Mouse (Mus musculus) forebrain, embryonic 15.5 days (tissue): ENCODE results near the gene Tekt2. TPM values are rescaled to one million over a fixed set of nuclear protein-coding genes. Genes with fewer than 3 reads are reported as not detected.

Experiments used
- ATAC-seq: fragments of 200-750 bp; cut with Nextera tagmentation; replicated peaks from 2 replicates; pipeline ENCODE4 v1.8.0; 2017; ENCODE audit warnings: mild to moderate bottlenecking, moderate TSS enrichment, moderate library complexity
- H3K27ac ChIP-seq: fragments of 300-500 bp; sonication (generic); replicated peaks from 2 replicates; pipeline ENCODE4 v1.5.1; 2015; ENCODE audit warnings: mild to moderate bottlenecking, inconsistent platforms
- H3K27me3 ChIP-seq: fragments of 300-500 bp; sonication (generic); 2 replicates; pipeline ENCODE4 v1.6.1; 2015; ENCODE audit warnings: inconsistent platforms
- H3K36me3 ChIP-seq: fragments of 300-500 bp; sonication (generic); 2 replicates; pipeline ENCODE4 v1.6.1; 2015; ENCODE audit warnings: mild to moderate bottlenecking, inconsistent platforms
- H3K4me1 ChIP-seq: fragments of 300-500 bp; sonication (generic); 2 replicates; pipeline ENCODE4 v1.6.1; 2015; ENCODE audit warnings: inconsistent platforms
- H3K4me2 ChIP-seq: fragments of 300-500 bp; sonication (generic); replicated peaks from 2 replicates; pipeline ENCODE4 v1.6.1; 2015; ENCODE audit warnings: mild to moderate bottlenecking, inconsistent platforms
- H3K4me3 ChIP-seq: fragments of 300-500 bp; sonication (generic); 2 replicates; pipeline ENCODE4 v1.5.1; 2015; ENCODE audit warnings: mild to moderate bottlenecking, inconsistent platforms
- H3K9ac ChIP-seq: fragments of 300-500 bp; sonication (generic); replicated peaks from 2 replicates; pipeline ENCODE4 v1.6.1; 2015; ENCODE audit warnings: mild to moderate bottlenecking, inconsistent platforms
- H3K9me3 ChIP-seq: fragments of 300-500 bp; sonication (generic); 2 replicates; pipeline ENCODE4 v1.6.1; 2016; ENCODE audit warnings: inconsistent platforms
- WGBS: fragments of 180-500 bp; shearing (Covaris S2); methylation state at CpG from one replicate; pipeline ENCODE4 v1.1.7; 2015; ENCODE audit warnings: mixed read lengths; 5-methylcytosine and 5-hydroxymethylcytosine counted together
- polyA plus RNA-seq: library from polyadenylated mRNA; unstranded; fragments of >200 nt; fragmentation: Nextera tagmentation; extraction: Ambion mirVana; gene quantifications from 2 replicates; pipeline ENCODE4 v1.2.1, GENCODE M21; 2015

The Tekt2 gene
- polyA plus RNA-seq, 1 experiment from 2014 or later: 16.0 TPM

GRCm38 (mm10) chr4:126286492-126286891 is 39.0 kb downstream of the Tekt2 start, which contains the start of gene Col8a2:
Gene Col8a2 (plus strand): TSS chr4:126286793.
- Histone ChIP-seq H3K9me3 (no peaks in the 10 kb centered on the region), H3K4me1 (peaks cover 6% of the 10 kb centered on the region), H3K9ac (0 out of 2 replicates have a peak within 1 kb of the TSS, but pooled peaks have one; percentile 1), H3K4me3 (peak within 1 kb of the TSS; percentile 28), H3K27me3 (peaks cover 41% of the 10 kb centered on the region), H3K4me2 (peak within 1 kb of the TSS; percentile 40), H3K36me3 (no peaks in the 10 kb centered on the region), H3K27ac (no peak within 1 kb of the TSS)
- 2% methylated on average over 40 of the region's 42 CpGs for WGBS
- ATAC-seq: no peak

GRCm38 (mm10) chr4:126283582-126283981 is 41.9 kb downstream of the Tekt2 start:
- 86% methylated on average over 8 of the region's 8 CpGs for WGBS
- H3K27me3 ChIP-seq: peaks cover 33% of the 10 kb centered on the region
- H3K36me3 ChIP-seq: no peaks in the 10 kb centered on the region
- no peak overlapping the region for H3K9ac ChIP-seq
- peaks cover 6% of the 10 kb centered on the region for H3K4me1 ChIP-seq
- ATAC-seq: no peak
- no peak overlapping the region for H3K4me3 ChIP-seq
- no peak overlapping the region for H3K27ac ChIP-seq
- H3K9me3 ChIP-seq: no peaks in the 10 kb centered on the region
- H3K4me2 ChIP-seq: no peak overlapping the region

- peaks cover 10% of the 10 kb centered on the region for H3K4me1 ChIP-seq
- H3K4me3 ChIP-seq: no peak overlapping the region
- WGBS: 79% methylated on average over 9 of the region's 9 CpGs
- H3K9me3 ChIP-seq: no peaks in the 10 kb centered on the region
- no peaks in the 10 kb centered on the region for H3K36me3 ChIP-seq
- H3K4me2 ChIP-seq: no peak overlapping the region
- no peak overlapping the region for H3K27ac ChIP-seq
- H3K27me3 ChIP-seq: peaks cover 14% of the 10 kb centered on the region
- ATAC-seq: no peak
- no peak overlapping the region for H3K9ac ChIP-seq
These were observed 43.8 kb downstream of the Tekt2 start for GRCm38 (mm10) chr4:126281706-126282105.

- Histone ChIP-seq H3K4me3 (no peak overlapping the region), H3K9me3 (no peaks in the 10 kb centered on the region), H3K27ac (no peak overlapping the region), H3K36me3 (peaks cover 10% of the 10 kb centered on the region), H3K9ac (no peak overlapping the region), H3K4me1 (peaks cover 6% of the 10 kb centered on the region; the same call in 1 of the 2 replicates), H3K27me3 (peaks cover 3% of the 10 kb centered on the region; the same call in 1 of the 2 replicates), H3K4me2 (no peak overlapping the region)
- no peak for ATAC-seq
- WGBS: 64% methylated on average over 9 of the region's 9 CpGs
These were observed 46.5 kb downstream of the Tekt2 start for GRCm38 (mm10) chr4:126278961-126279360.

- no peak overlapping the region for H3K9ac ChIP-seq
- 28% methylated on average over 9 of the region's 9 CpGs for WGBS
- no peak for ATAC-seq
These were observed 46.9 kb downstream of the Tekt2 start for GRCm38 (mm10) chr4:126278565-126278915.

GRCm38 (mm10) chr4:126277906-126278564 is 47.5 kb downstream of the Tekt2 start:
- H3K4me3 ChIP-seq: no peak overlapping the region
- peaks cover 6% of the 10 kb centered on the region; the same call in 1 of the 2 replicates for H3K4me1 ChIP-seq
- no peak overlapping the region for H3K27ac ChIP-seq
- no peak overlapping the region for H3K9ac ChIP-seq
- no peaks in the 10 kb centered on the region for H3K9me3 ChIP-seq
- peak; percentile 23; the same call in 1 of the 2 replicates for ATAC-seq
- H3K27me3 ChIP-seq: no peaks in the 10 kb centered on the region
- H3K36me3 ChIP-seq: peaks cover 17% of the 10 kb centered on the region
- no peak overlapping the region for H3K4me2 ChIP-seq
- 5% methylated on average over 13 of the region's 13 CpGs for WGBS

More at GRCm38 (mm10) chr4:126278565-126278915, 46.9 kb downstream of the Tekt2 start:
- H3K36me3 ChIP-seq: peaks cover 13% of the 10 kb centered on the region
- no peaks in the 10 kb centered on the region for H3K9me3 ChIP-seq
- H3K4me3 ChIP-seq: no peak overlapping the region
- H3K4me2 ChIP-seq: no peak overlapping the region
- no peak overlapping the region for H3K27ac ChIP-seq
- H3K4me1 ChIP-seq: peaks cover 6% of the 10 kb centered on the region; the same call in 1 of the 2 replicates
- 0 out of 2 replicates have a peak, but pooled peaks cover under 1% of the 10 kb centered on the region for H3K27me3 ChIP-seq

- no peak overlapping the region for H3K4me2 ChIP-seq
- H3K4me1 ChIP-seq: peaks cover 6% of the 10 kb centered on the region; the same call in 1 of the 2 replicates
- H3K27me3 ChIP-seq: no peaks in the 10 kb centered on the region
- no peak for ATAC-seq
- H3K36me3 ChIP-seq: peaks cover 24% of the 10 kb centered on the region
- H3K4me3 ChIP-seq: no peak overlapping the region
- no peaks in the 10 kb centered on the region for H3K9me3 ChIP-seq
- H3K9ac ChIP-seq: no peak overlapping the region
- H3K27ac ChIP-seq: no peak overlapping the region
- WGBS: 89% methylated on average over 13 of the region's 13 CpGs
These were observed 49.8 kb downstream of the Tekt2 start for GRCm38 (mm10) chr4:126275681-126276131.

GRCm38 (mm10) chr4:126275081-126275480 is 50.4 kb downstream of the Tekt2 start:
- Histone ChIP-seq H3K4me2 (no peak overlapping the region), H3K27ac (no peak overlapping the region), H3K27me3 (no peaks in the 10 kb centered on the region), H3K4me3 (no peak overlapping the region), H3K36me3 (peaks cover 24% of the 10 kb centered on the region), H3K4me1 (peaks cover 6% of the 10 kb centered on the region; the same call in 1 of the 2 replicates), H3K9ac (no peak overlapping the region), H3K9me3 (no peaks in the 10 kb centered on the region)
- 93% methylated on average over 4 of the region's 4 CpGs for WGBS
- no peak for ATAC-seq

GRCm38 (mm10) chr4:126273753-126274152 is 51.7 kb downstream of the Tekt2 start:
- no peaks in the 10 kb centered on the region for H3K27me3 ChIP-seq
- H3K4me3 ChIP-seq: no peak overlapping the region
- 72% methylated on average over 13 of the region's 13 CpGs for WGBS
- 0 out of 2 replicates have a peak overlapping the region, but pooled peaks have one; percentile 8 for H3K27ac ChIP-seq
- no peak overlapping the region for H3K9ac ChIP-seq
- H3K4me2 ChIP-seq: no peak overlapping the region
- H3K4me1 ChIP-seq: peaks cover 6% of the 10 kb centered on the region; the same call in 1 of the 2 replicates
- no peak for ATAC-seq
- no peaks in the 10 kb centered on the region for H3K9me3 ChIP-seq
- H3K36me3 ChIP-seq: peaks cover 24% of the 10 kb centered on the region

Other genes starting within 250 kb of the Tekt2 start
- gene Lsm10, start 229.1 kb downstream of the Tekt2 start, polyA plus RNA-seq: 58.9 and 63.8 TPM in 2 replicates
- 35.3 and 35.4 TPM in 2 replicates for gene Stk40, start 221.7 kb downstream of the Tekt2 start, polyA plus RNA-seq
- 9.2 and 10.1 TPM in 2 replicates for gene Eva1b, start 177.9 kb downstream of the Tekt2 start, polyA plus RNA-seq
- 0.86 and 0.88 TPM in 2 replicates for gene Sh3d21, start 162.2 kb downstream of the Tekt2 start, polyA plus RNA-seq
- gene Thrap3, start 122.9 kb downstream of the Tekt2 start, polyA plus RNA-seq: 179 and 185 TPM in 2 replicates
- gene Map7d1, start 69.3 kb downstream of the Tekt2 start, polyA plus RNA-seq: 76.8 and 79.6 TPM in 2 replicates
- 175 and 182 TPM in 2 replicates for gene Trappc3, start 63.4 kb downstream of the Tekt2 start, polyA plus RNA-seq
- gene Col8a2, start 38.9 kb downstream of the Tekt2 start, polyA plus RNA-seq: 2.0 and 3.0 TPM in 2 replicates
- 81.9 and 85.3 TPM in 2 replicates for gene Adprhl2, start 4.0 kb downstream of the Tekt2 start, polyA plus RNA-seq
- 16.3 and 19.9 TPM in 2 replicates for gene Ago3, start 103.9 kb upstream of the Tekt2 start, polyA plus RNA-seq
- 15.3 and 17.2 TPM in 2 replicates for gene Ago1, start 142.9 kb upstream of the Tekt2 start, polyA plus RNA-seq
- gene Ago4, start 207.8 kb upstream of the Tekt2 start, polyA plus RNA-seq: 8.6 and 10.2 TPM in 2 replicates
- gene Clspn, start 231.2 kb upstream of the Tekt2 start, polyA plus RNA-seq: 19.3 and 21.5 TPM in 2 replicates